Mouse (Mus musculus): ENCODE data around the gene Pcbd1. TPM values are rescaled to one million over a fixed set of nuclear protein-coding genes. Genes with fewer than 3 reads are reported as not detected.

Pcbd1 gene
- polyA plus RNA-seq, 1 experiment from 2014 or later, result 124 TPM

GRCm38 (mm10) chr10:61124462-61124861 is 35.3 kb downstream of the Pcbd1 start:
- Histone ChIP-seq H3K27ac (ENCODE audit: low read length) (no peak overlapping the region), H3K27me3 (ENCODE audit: control insufficient read depth, insufficient read depth, low read length) (no peaks in the 10 kb centered on the region), H3K9ac (ENCODE audit: low read length) (no peak overlapping the region), H3K36me3 (ENCODE audit: control insufficient read depth, insufficient read depth, low read length) (peaks cover 9% of the 10 kb centered on the region), H3K4me3 (replicated peaks; ENCODE audit: low read length) (no peak overlapping the region), H3K4me2 (ENCODE audit: low read depth, low read length) (no peak overlapping the region), H3K9me3 (replicated peaks; ENCODE audit: control insufficient read depth, low read length) (no peaks in the 10 kb centered on the region), H3K4me1 (ENCODE audit: control insufficient read depth, insufficient read depth, low read length) (no peaks in the 10 kb centered on the region)
- no peak for ATAC-seq (ENCODE audit: insufficient read depth, low FRiP score)
- WGBS, result 76% methylated on average over 2 of the region's 2 CpGs

- WGBS, result 97% methylated on average over 1 of the region's 1 CpGs
- Histone ChIP-seq H3K36me3 (ENCODE audit: control insufficient read depth, insufficient read depth, low read length) (peaks cover 4% of the 10 kb centered on the region; the same call in 1 of the 2 replicates), H3K27ac (ENCODE audit: low read length) (no peak overlapping the region), H3K9me3 (replicated peaks; ENCODE audit: control insufficient read depth, low read length) (no peaks in the 10 kb centered on the region), H3K9ac (ENCODE audit: low read length) (no peak overlapping the region), H3K4me3 (replicated peaks; ENCODE audit: low read length) (no peak overlapping the region), H3K27me3 (ENCODE audit: control insufficient read depth, insufficient read depth, low read length) (no peaks in the 10 kb centered on the region), H3K4me1 (ENCODE audit: control insufficient read depth, insufficient read depth, low read length) (no peaks in the 10 kb centered on the region), H3K4me2 (ENCODE audit: low read depth, low read length) (no peak overlapping the region)
- ATAC-seq (ENCODE audit: insufficient read depth, low FRiP score), result no peak
Observed at GRCm38 (mm10) chr10:61128701-61129365, 39.7 kb downstream of the Pcbd1 start.

GRCm38 (mm10) chr10:61130959-61131358 is 41.8 kb downstream of the Pcbd1 start:
- ATAC-seq (ENCODE audit: insufficient read depth, low FRiP score), result no peak
- WGBS, result 85% methylated on average over 3 of the region's 3 CpGs
- Histone ChIP-seq H3K27me3 (ENCODE audit: control insufficient read depth, insufficient read depth, low read length) (no peaks in the 10 kb centered on the region), H3K4me3 (replicated peaks; ENCODE audit: low read length) (no peak overlapping the region), H3K9ac (ENCODE audit: low read length) (no peak overlapping the region), H3K27ac (ENCODE audit: low read length) (no peak overlapping the region), H3K4me2 (ENCODE audit: low read depth, low read length) (no peak overlapping the region), H3K36me3 (ENCODE audit: control insufficient read depth, insufficient read depth, low read length) (peaks cover 4% of the 10 kb centered on the region; the same call in 1 of the 2 replicates), H3K4me1 (ENCODE audit: control insufficient read depth, insufficient read depth, low read length) (no peaks in the 10 kb centered on the region), H3K9me3 (replicated peaks; ENCODE audit: control insufficient read depth, low read length) (no peaks in the 10 kb centered on the region)

GRCm38 (mm10) chr10:61134041-61134440 is 44.9 kb downstream of the Pcbd1 start:
- Histone ChIP-seq H3K9ac (ENCODE audit: low read length) (no peak overlapping the region), H3K9me3 (replicated peaks; ENCODE audit: control insufficient read depth, low read length) (no peaks in the 10 kb centered on the region), H3K36me3 (ENCODE audit: control insufficient read depth, insufficient read depth, low read length) (no peaks in the 10 kb centered on the region), H3K27me3 (ENCODE audit: control insufficient read depth, insufficient read depth, low read length) (no peaks in the 10 kb centered on the region), H3K4me1 (ENCODE audit: control insufficient read depth, insufficient read depth, low read length) (no peaks in the 10 kb centered on the region), H3K4me3 (replicated peaks; ENCODE audit: low read length) (no peak overlapping the region), H3K27ac (ENCODE audit: low read length) (no peak overlapping the region), H3K4me2 (ENCODE audit: low read depth, low read length) (no peak overlapping the region)
- 74% methylated on average over 4 of the region's 4 CpGs for WGBS
- ATAC-seq (ENCODE audit: insufficient read depth, low FRiP score), result no peak

GRCm38 (mm10) chr10:61135226-61135839 is 46.2 kb downstream of the Pcbd1 start:
- Histone ChIP-seq H3K36me3 (ENCODE audit: control insufficient read depth, insufficient read depth, low read length) (no peaks in the 10 kb centered on the region), H3K9ac (ENCODE audit: low read length) (no peak overlapping the region), H3K4me3 (replicated peaks; ENCODE audit: low read length) (no peak overlapping the region), H3K27ac (ENCODE audit: low read length) (no peak overlapping the region), H3K4me1 (ENCODE audit: control insufficient read depth, insufficient read depth, low read length) (no peaks in the 10 kb centered on the region), H3K27me3 (ENCODE audit: control insufficient read depth, insufficient read depth, low read length) (no peaks in the 10 kb centered on the region), H3K4me2 (ENCODE audit: low read depth, low read length) (no peak overlapping the region), H3K9me3 (replicated peaks; ENCODE audit: control insufficient read depth, low read length) (no peaks in the 10 kb centered on the region)
- ATAC-seq (ENCODE audit: insufficient read depth, low FRiP score), result no peak
- WGBS, result 53% methylated on average over 3 of the region's 3 CpGs

- no peak overlapping the region for H3K4me3 ChIP-seq (replicated peaks; ENCODE audit: low read length)
- H3K36me3 ChIP-seq (ENCODE audit: control insufficient read depth, insufficient read depth, low read length), result no peaks in the 10 kb centered on the region
- no peak overlapping the region for H3K27ac ChIP-seq (ENCODE audit: low read length)
- ATAC-seq (ENCODE audit: insufficient read depth, low FRiP score), result no peak
- WGBS, result 45% methylated on average over 1 of the region's 1 CpGs
- H3K9ac ChIP-seq (ENCODE audit: low read length), result no peak overlapping the region
- no peak overlapping the region for H3K4me2 ChIP-seq (ENCODE audit: low read depth, low read length)
- H3K27me3 ChIP-seq (ENCODE audit: control insufficient read depth, insufficient read depth, low read length), result no peaks in the 10 kb centered on the region
- H3K9me3 ChIP-seq (replicated peaks; ENCODE audit: control insufficient read depth, low read length), result no peaks in the 10 kb centered on the region
- no peaks in the 10 kb centered on the region for H3K4me1 ChIP-seq (ENCODE audit: control insufficient read depth, insufficient read depth, low read length)
Observed at GRCm38 (mm10) chr10:61137567-61137966, 48.4 kb downstream of the Pcbd1 start.

GRCm38 (mm10) chr10:61143343-61143742 is 54.2 kb downstream of the Pcbd1 start:
- H3K27me3 ChIP-seq (ENCODE audit: control insufficient read depth, insufficient read depth, low read length), result no peaks in the 10 kb centered on the region
- peaks cover 6% of the 10 kb centered on the region for H3K4me1 ChIP-seq (ENCODE audit: control insufficient read depth, insufficient read depth, low read length)
- H3K9me3 ChIP-seq (replicated peaks; ENCODE audit: control insufficient read depth, low read length), result no peaks in the 10 kb centered on the region
- H3K36me3 ChIP-seq (ENCODE audit: control insufficient read depth, insufficient read depth, low read length), result no peaks in the 10 kb centered on the region
- no peak overlapping the region for H3K4me2 ChIP-seq (ENCODE audit: low read depth, low read length)
- H3K9ac ChIP-seq (ENCODE audit: low read length), result no peak overlapping the region
- H3K4me3 ChIP-seq (replicated peaks; ENCODE audit: low read length), result no peak overlapping the region
- 87% methylated on average over 2 of the region's 2 CpGs for WGBS
- H3K27ac ChIP-seq (ENCODE audit: low read length), result no peak overlapping the region
- ATAC-seq (ENCODE audit: insufficient read depth, low FRiP score), result no peak

Small RNAs within 50 kb of the gene (microRNA-seq; reads per million reads assigned to microRNA genes)
- gene Gm44308, result not detected

Other genes with a start within 250 kb of the Pcbd1 start
- 52.8 and 52.9 TPM in 2 replicates for gene Sgpl1, start 58.4 kb downstream of the Pcbd1 start, polyA plus RNA-seq (2015; fragmentation: Nextera tagmentation; extraction: Ambion mirVana)
- not detected in 2 replicates for gene Tbata, start 82.6 kb downstream of the Pcbd1 start, polyA plus RNA-seq (2015; fragmentation: Nextera tagmentation; extraction: Ambion mirVana)
- gene Adamts14, start 184.1 kb downstream of the Pcbd1 start, polyA plus RNA-seq (2015; fragmentation: Nextera tagmentation; extraction: Ambion mirVana), result 1.6 and 1.8 TPM in 2 replicates
- not detected in 2 replicates for gene Prf1, start 208.5 kb downstream of the Pcbd1 start, polyA plus RNA-seq (2015; fragmentation: Nextera tagmentation; extraction: Ambion mirVana)

All from stomach, embryonic 16.5 days (tissue).